Mouse (Mus musculus): ENCODE data around the gene Scaper.

The Scaper gene

GRCm38 (mm10) chr9:55586141-55586540, 351.8 kb downstream of the Scaper start:
- no peaks in the 10 kb centered on the region for H3K4me1 ChIP-seq (replicated peaks; ENCODE audit: low read depth, low read length)
- no peak overlapping the region for H3K4me3 ChIP-seq (replicated peaks; ENCODE audit: low read length)
- H3K27me3 ChIP-seq (ENCODE audit: insufficient read depth, low read length) = peaks cover 7% of the 10 kb centered on the region
- H3K9me3 ChIP-seq (ENCODE audit: low read length) = no peaks in the 10 kb centered on the region
- H3K36me3 ChIP-seq (ENCODE audit: insufficient read depth, low read length) = no peaks in the 10 kb centered on the region
- no peak for TF ChIP-seq CTCF (conservative IDR thresholded peaks at IDR 0.05; ENCODE audit: low read length)
- no peak for TF ChIP-seq NANOG (IDR thresholded peaks at IDR 0.05; ENCODE audit: borderline replicate concordance, low read length)
- no peak for TF ChIP-seq POU5F1 (IDR thresholded peaks at IDR 0.05; ENCODE audit: borderline replicate concordance, low read length)

- TF ChIP-seq NANOG (IDR thresholded peaks at IDR 0.05; ENCODE audit: borderline replicate concordance, low read length) = no peak
- TF ChIP-seq CTCF (conservative IDR thresholded peaks at IDR 0.05; ENCODE audit: low read length) = no peak
- TF ChIP-seq POU5F1 (IDR thresholded peaks at IDR 0.05; ENCODE audit: borderline replicate concordance, low read length) = no peak
- Histone ChIP-seq H3K27me3 (ENCODE audit: insufficient read depth, low read length) (0 out of 2 replicates have a peak, but pooled peaks cover under 1% of the 10 kb centered on the region), H3K4me1 (replicated peaks; ENCODE audit: low read depth, low read length) (no peaks in the 10 kb centered on the region)
Observed at GRCm38 (mm10) chr9:55581414-55581813, 356.5 kb downstream of the Scaper start.

GRCm38 (mm10) chr9:55576571-55576970, 361.3 kb downstream of the Scaper start:
- TF ChIP-seq NANOG (IDR thresholded peaks at IDR 0.05; ENCODE audit: borderline replicate concordance, low read length) (no peak), CTCF (conservative IDR thresholded peaks at IDR 0.05; ENCODE audit: low read length) (no peak), POU5F1 (IDR thresholded peaks at IDR 0.05; ENCODE audit: borderline replicate concordance, low read length) (no peak)
- Histone ChIP-seq H3K36me3 (ENCODE audit: insufficient read depth, low read length) (no peaks in the 10 kb centered on the region), H3K4me3 (replicated peaks; ENCODE audit: low read length) (no peak overlapping the region), H3K27me3 (ENCODE audit: insufficient read depth, low read length) (no peaks in the 10 kb centered on the region), H3K4me1 (replicated peaks; ENCODE audit: low read depth, low read length) (no peaks in the 10 kb centered on the region), H3K9me3 (ENCODE audit: low read length) (no peaks in the 10 kb centered on the region)

More at GRCm38 (mm10) chr9:55581414-55581813, 356.5 kb downstream of the Scaper start:
- Histone ChIP-seq H3K4me3 (replicated peaks; ENCODE audit: low read length) (no peak overlapping the region), H3K9me3 (ENCODE audit: low read length) (no peaks in the 10 kb centered on the region), H3K36me3 (ENCODE audit: insufficient read depth, low read length) (no peaks in the 10 kb centered on the region)

- TF ChIP-seq CTCF (conservative IDR thresholded peaks at IDR 0.05; ENCODE audit: low read length) = no peak
- no peak for TF ChIP-seq NANOG (IDR thresholded peaks at IDR 0.05; ENCODE audit: borderline replicate concordance, low read length)
- no peak for TF ChIP-seq POU5F1 (IDR thresholded peaks at IDR 0.05; ENCODE audit: borderline replicate concordance, low read length)
- no peaks in the 10 kb centered on the region for H3K4me1 ChIP-seq (replicated peaks; ENCODE audit: low read depth, low read length)
- no peaks in the 10 kb centered on the region for H3K9me3 ChIP-seq (ENCODE audit: low read length)
- H3K36me3 ChIP-seq (ENCODE audit: insufficient read depth, low read length) = no peaks in the 10 kb centered on the region
- H3K27me3 ChIP-seq (ENCODE audit: insufficient read depth, low read length) = no peaks in the 10 kb centered on the region
- no peak overlapping the region for H3K4me3 ChIP-seq (replicated peaks; ENCODE audit: low read length)
Observed at GRCm38 (mm10) chr9:55571071-55571470, 366.8 kb downstream of the Scaper start.

- Histone ChIP-seq H3K4me1 (replicated peaks; ENCODE audit: low read depth, low read length) (no peaks in the 10 kb centered on the region), H3K36me3 (ENCODE audit: insufficient read depth, low read length) (no peaks in the 10 kb centered on the region), H3K9me3 (ENCODE audit: low read length) (no peaks in the 10 kb centered on the region), H3K27me3 (ENCODE audit: insufficient read depth, low read length) (no peaks in the 10 kb centered on the region), H3K4me3 (replicated peaks; ENCODE audit: low read length) (no peak overlapping the region)
- TF ChIP-seq POU5F1 (IDR thresholded peaks at IDR 0.05; ENCODE audit: borderline replicate concordance, low read length) (no peak), NANOG (IDR thresholded peaks at IDR 0.05; ENCODE audit: borderline replicate concordance, low read length) (no peak), CTCF (conservative IDR thresholded peaks at IDR 0.05; ENCODE audit: low read length) (no peak)
Observed at GRCm38 (mm10) chr9:55568466-55569159, 369.3 kb downstream of the Scaper start.

- TF ChIP-seq CTCF (conservative IDR thresholded peaks at IDR 0.05; ENCODE audit: low read length) (no peak), POU5F1 (IDR thresholded peaks at IDR 0.05; ENCODE audit: borderline replicate concordance, low read length) (no peak), NANOG (IDR thresholded peaks at IDR 0.05; ENCODE audit: borderline replicate concordance, low read length) (no peak)
- peaks cover 15% of the 10 kb centered on the region for H3K4me1 ChIP-seq (replicated peaks; ENCODE audit: low read depth, low read length)
Observed at GRCm38 (mm10) chr9:55560960-55561359, 377.0 kb downstream of the Scaper start.

GRCm38 (mm10) chr9:55554986-55555385, 382.9 kb downstream of the Scaper start:
- no peaks in the 10 kb centered on the region for H3K9me3 ChIP-seq (ENCODE audit: low read length)
- H3K4me3 ChIP-seq (replicated peaks; ENCODE audit: low read length) = no peak overlapping the region
- H3K4me1 ChIP-seq (replicated peaks; ENCODE audit: low read depth, low read length) = peaks cover 19% of the 10 kb centered on the region
- TF ChIP-seq POU5F1 (IDR thresholded peaks at IDR 0.05; ENCODE audit: borderline replicate concordance, low read length) = no peak
- H3K36me3 ChIP-seq (ENCODE audit: insufficient read depth, low read length) = no peaks in the 10 kb centered on the region
- H3K27me3 ChIP-seq (ENCODE audit: insufficient read depth, low read length) = peaks cover 4% of the 10 kb centered on the region; the same call in 1 of the 2 replicates

More at GRCm38 (mm10) chr9:55560960-55561359, 377.0 kb downstream of the Scaper start:
- Histone ChIP-seq H3K27me3 (ENCODE audit: insufficient read depth, low read length) (no peaks in the 10 kb centered on the region), H3K9me3 (ENCODE audit: low read length) (no peaks in the 10 kb centered on the region), H3K36me3 (ENCODE audit: insufficient read depth, low read length) (no peaks in the 10 kb centered on the region), H3K4me3 (replicated peaks; ENCODE audit: low read length) (no peak overlapping the region)

- H3K4me3 ChIP-seq (replicated peaks; ENCODE audit: low read length) = no peak overlapping the region
- H3K27me3 ChIP-seq (ENCODE audit: insufficient read depth, low read length) = peaks cover 56% of the 10 kb centered on the region
- no peaks in the 10 kb centered on the region for H3K36me3 ChIP-seq (ENCODE audit: insufficient read depth, low read length)
- peaks cover 29% of the 10 kb centered on the region for H3K4me1 ChIP-seq (replicated peaks; ENCODE audit: low read depth, low read length)
- TF ChIP-seq CTCF (conservative IDR thresholded peaks at IDR 0.05; ENCODE audit: low read length) (peak; percentile 29; the same call in 1 of the 2 replicates), POU5F1 (IDR thresholded peaks at IDR 0.05; ENCODE audit: borderline replicate concordance, low read length) (no peak)
- no peaks in the 10 kb centered on the region for H3K9me3 ChIP-seq (ENCODE audit: low read length)
Observed at GRCm38 (mm10) chr9:55549302-55549890, 388.5 kb downstream of the Scaper start.

All from E14TG2a.4 (cell line).